Mouse (Mus musculus) lung, adult 2 months (tissue): ENCODE measurements at regions not wholly inside any gene's neighbourhood (a gene's known extent, or its start where the extent isn't known, plus 50 kb on each side); places are given as distances from the start of the nearest gene placed in this dataset.

Experiments
- DNase-seq: peaks from one replicate; pipeline ENCODE4 v3.0.0; 2022
- H3K4me1 ChIP-seq: fragments of 200-500 bp; 2 replicates; pipeline ENCODE4 v1.6.1; 2011; ENCODE audit warnings: low read length; ENCODE audit not compliant: control insufficient read depth, insufficient read depth
- H3K4me3 ChIP-seq: fragments of 200-500 bp; replicated peaks from 2 replicates; pipeline ENCODE3; 2011; ENCODE audit warnings: low read depth, mild to moderate bottlenecking, control low read depth, low read length; ENCODE audit errors: extremely low read depth
- CTCF ChIP-seq: fragments of 200-500 bp; IDR thresholded peaks from 2 replicates; pipeline ENCODE4 v1.5.1; 2011; ENCODE audit warnings: mild to moderate bottlenecking, low read length, control low read depth; ENCODE audit not compliant: insufficient read depth
- POLR2A ChIP-seq: fragments of 200-500 bp; IDR thresholded peaks from 2 replicates; pipeline ENCODE4 v1.6.1; 2011; ENCODE audit warnings: low read depth, mild to moderate bottlenecking, control low read depth, low read length, borderline replicate concordance; ENCODE audit errors: extremely low read depth
- WGBS: fragments of 180-500 bp; shearing (Covaris S2); methylation state at CpG from one replicate; pipeline ENCODE4 v1.1.7; 2018; 5-methylcytosine and 5-hydroxymethylcytosine counted together

DNA sequence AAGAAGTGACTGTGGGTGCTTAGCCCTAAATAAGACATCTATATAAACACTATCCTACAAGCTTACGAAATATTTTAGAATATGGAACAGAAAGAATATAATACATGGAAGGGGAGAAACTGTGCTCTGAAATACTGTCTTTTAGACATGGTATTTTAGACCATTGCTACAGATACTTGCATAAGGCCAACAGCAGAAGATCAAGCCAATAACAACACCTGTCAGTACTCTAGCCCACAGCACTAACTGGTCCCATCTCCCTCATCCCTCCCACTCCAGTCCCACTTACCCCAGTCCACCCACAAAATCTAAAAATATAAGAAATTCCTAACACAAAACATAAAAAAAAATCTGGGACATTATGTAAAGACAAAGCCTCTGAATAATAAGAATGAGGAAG is 275.6 kb downstream of the Rergl start:
- Histone ChIP-seq H3K4me1 (no peaks in the 10 kb centered on the region), H3K4me3 (no peak overlapping the region)
- DNase-seq: no peak
- no peak for TF ChIP-seq POLR2A
- no peak for TF ChIP-seq CTCF
- 78% methylated on average over 1 of the region's 1 CpGs for WGBS

DNA sequence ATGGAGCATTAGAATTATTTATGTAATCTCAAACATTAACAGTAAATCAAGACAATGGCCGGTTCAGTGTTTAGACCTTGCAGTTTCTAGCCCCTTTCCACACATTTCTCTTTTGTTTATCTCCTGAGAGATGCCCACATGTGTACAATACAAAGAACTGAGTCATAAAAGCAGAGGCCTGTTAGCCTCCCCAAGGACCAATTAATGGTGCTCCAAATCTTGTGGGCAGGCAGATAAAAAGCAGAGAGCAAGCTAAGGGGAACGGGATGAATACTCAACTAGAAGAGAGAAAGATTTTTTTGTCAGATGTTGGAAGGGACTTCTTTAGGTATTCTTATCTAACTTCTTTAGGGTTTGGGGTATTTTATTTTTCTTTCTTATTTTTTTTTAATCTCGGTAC is 287.3 kb downstream of the Rergl start:
- no peak for DNase-seq
- H3K4me3 ChIP-seq: no peak overlapping the region
- 62% methylated on average over 3 of the region's 3 CpGs for WGBS
- no peak for TF ChIP-seq CTCF
- no peak for TF ChIP-seq POLR2A
- H3K4me1 ChIP-seq: no peaks in the 10 kb centered on the region

DNA sequence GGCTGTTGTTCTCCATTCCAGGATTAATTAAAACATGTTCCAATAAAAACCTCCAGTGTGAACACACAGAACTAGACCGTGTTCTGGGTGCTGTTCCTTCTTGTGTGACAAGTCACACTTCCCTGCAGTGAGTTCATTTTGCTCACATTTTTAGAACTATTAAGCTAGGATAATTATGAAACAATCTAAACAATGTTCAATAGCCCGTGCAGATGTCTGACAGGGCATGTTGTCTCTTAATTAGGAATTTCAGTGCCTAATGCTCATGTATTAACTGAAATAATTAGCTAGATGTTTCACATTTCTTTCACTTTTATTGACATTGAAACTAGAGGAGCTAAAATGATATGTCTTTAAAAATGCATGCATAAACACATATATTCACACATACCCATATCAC is 291.5 kb downstream of the Rergl start:
- TF ChIP-seq POLR2A (no peak), CTCF (no peak)
- no peaks in the 10 kb centered on the region for H3K4me1 ChIP-seq
- WGBS: 65% methylated on average over 2 of the region's 2 CpGs
- DNase-seq: no peak
- no peak overlapping the region for H3K4me3 ChIP-seq

DNA sequence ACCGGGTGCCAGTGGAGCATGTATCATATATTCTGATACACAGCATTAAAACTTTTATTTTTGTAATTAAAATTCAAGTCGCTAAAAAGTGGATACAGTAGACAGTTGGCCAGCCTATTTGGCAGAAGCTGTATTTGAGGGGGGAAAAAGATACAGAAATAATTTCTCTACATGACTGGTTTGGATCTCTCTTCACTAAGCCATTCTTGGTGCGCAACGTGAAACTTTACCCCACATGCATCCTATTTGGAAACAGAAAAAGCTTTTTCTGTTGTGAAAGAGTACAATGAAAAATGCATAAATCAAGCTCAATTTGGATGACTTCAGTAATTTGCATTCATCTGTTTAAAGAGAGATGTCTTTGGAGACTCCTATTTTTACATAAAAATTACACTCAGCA is 303.2 kb downstream of the Rergl start:
- Histone ChIP-seq H3K4me1 (no peaks in the 10 kb centered on the region), H3K4me3 (no peak overlapping the region)
- no peak for TF ChIP-seq POLR2A
- TF ChIP-seq CTCF: no peak
- DNase-seq: no peak
- WGBS: 84% methylated on average over 4 of the region's 4 CpGs

DNA sequence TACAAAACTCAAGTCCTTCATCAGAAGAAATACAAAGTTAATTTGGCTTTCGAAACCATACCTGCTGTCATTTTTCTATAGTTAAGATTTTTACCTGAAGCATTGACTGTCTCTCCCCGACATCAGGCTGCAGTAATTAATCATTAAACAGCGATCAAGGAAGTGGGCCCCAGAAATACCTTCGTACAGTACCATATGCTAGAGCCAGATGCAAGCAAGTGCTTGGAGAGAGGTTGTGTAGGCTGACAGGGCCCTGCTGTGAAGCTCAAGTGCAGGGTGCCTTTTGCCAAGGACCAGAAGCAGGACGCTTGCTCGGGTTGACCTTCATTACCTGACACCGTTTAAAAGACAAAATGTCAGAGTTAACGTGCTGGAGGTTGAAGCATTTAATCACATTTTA is 315.3 kb downstream of the Rergl start:
- TF ChIP-seq CTCF: no peak
- no peak for TF ChIP-seq POLR2A
- 55% methylated on average over 8 of the region's 8 CpGs for WGBS
- no peak overlapping the region for H3K4me3 ChIP-seq
- no peak for DNase-seq
- H3K4me1 ChIP-seq: no peaks in the 10 kb centered on the region

DNA sequence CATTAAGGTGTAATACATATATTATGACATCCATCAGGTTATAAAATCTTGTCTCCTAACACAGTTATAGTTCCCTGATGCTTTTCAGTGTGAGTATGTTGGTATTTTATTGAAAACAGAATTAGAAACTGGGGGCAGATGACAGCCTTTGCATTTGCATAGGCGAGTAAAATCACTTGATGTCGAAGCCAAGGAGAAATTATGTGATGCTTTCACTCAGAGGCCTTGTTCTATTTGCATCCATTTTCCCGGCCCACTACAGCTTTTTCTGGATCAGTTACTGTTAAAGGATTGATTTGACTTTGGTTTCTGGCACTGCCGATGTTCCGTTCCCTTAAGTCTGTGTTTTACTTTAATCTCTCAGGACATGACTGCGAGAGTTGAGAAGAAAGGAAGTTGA is 341.4 kb downstream of the Rergl start:
- no peak overlapping the region for H3K4me3 ChIP-seq
- H3K4me1 ChIP-seq: no peaks in the 10 kb centered on the region
- TF ChIP-seq POLR2A: no peak
- TF ChIP-seq CTCF: no peak
- 79% methylated on average over 6 of the region's 6 CpGs for WGBS
- no peak for DNase-seq

DNA sequence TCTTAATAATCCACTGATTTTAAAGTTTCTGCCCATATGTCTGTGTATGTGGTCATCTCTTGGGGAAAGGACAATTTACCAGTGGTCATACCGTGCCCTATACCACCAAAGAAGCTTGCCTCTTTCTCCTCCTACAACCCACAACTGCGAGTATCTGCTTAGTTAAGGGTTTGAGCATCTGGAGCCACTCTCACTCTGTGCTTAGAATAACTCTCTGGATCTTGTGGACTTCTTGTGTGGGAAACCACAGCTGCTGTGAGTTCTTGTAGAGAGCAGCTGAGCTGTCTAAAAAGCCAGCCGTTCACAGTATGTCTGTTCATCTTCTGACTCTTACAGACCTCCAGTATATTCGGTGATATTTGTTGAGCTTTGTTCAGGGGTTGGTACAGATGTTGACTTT is 342.0 kb downstream of the Rergl start:
- H3K4me1 ChIP-seq: no peaks in the 10 kb centered on the region
- no peak for TF ChIP-seq POLR2A
- TF ChIP-seq CTCF: no peak
- 64% methylated on average over 4 of the region's 4 CpGs for WGBS
- H3K4me3 ChIP-seq: no peak overlapping the region
- no peak for DNase-seq

DNA sequence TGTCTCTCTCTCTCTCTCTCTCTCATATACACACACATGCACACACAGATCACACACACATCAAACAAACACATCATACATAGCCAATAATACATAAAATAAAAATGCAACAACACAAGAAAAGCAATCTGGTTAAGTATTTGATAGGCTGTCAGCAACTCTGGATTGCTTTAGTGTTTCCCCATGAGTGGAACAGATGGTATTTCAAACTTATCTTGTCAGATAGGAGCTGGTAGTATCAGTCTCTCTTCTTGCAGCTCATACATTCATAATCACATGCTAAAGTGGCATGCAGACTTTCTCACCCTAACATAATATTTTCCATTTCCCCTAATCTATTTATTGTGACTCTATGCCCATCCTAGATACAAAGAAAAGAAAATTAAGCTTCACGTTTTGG is 347.0 kb downstream of the Rergl start:
- H3K4me1 ChIP-seq: no peaks in the 10 kb centered on the region
- DNase-seq: no peak
- no peak overlapping the region for H3K4me3 ChIP-seq
- WGBS: 73% methylated on average over 1 of the region's 1 CpGs
- no peak for TF ChIP-seq CTCF
- TF ChIP-seq POLR2A: no peak

DNA sequence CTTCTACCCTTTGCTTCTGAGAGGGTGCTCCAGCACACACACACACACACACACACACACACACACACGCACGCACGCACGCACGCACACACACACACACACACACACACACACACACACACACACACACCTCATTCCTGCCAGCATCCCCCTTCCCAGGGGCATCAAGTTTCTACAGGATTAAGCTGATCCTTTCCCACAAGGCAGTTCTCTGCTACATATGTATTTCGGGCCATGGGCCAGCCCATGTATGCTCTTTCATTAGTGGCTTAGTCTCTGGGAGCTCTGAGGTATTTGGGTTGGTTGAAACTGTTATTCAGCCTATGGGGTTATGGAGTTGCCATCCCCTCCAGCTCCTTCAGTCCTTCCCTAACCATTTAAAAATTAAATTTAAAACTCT is 366.1 kb downstream of the Rergl start:
- no peak for DNase-seq
- Histone ChIP-seq H3K4me3 (no peak overlapping the region), H3K4me1 (no peaks in the 10 kb centered on the region)
- TF ChIP-seq CTCF: no peak
- no peak for TF ChIP-seq POLR2A
- WGBS: 77% methylated on average over 6 of the region's 6 CpGs

DNA sequence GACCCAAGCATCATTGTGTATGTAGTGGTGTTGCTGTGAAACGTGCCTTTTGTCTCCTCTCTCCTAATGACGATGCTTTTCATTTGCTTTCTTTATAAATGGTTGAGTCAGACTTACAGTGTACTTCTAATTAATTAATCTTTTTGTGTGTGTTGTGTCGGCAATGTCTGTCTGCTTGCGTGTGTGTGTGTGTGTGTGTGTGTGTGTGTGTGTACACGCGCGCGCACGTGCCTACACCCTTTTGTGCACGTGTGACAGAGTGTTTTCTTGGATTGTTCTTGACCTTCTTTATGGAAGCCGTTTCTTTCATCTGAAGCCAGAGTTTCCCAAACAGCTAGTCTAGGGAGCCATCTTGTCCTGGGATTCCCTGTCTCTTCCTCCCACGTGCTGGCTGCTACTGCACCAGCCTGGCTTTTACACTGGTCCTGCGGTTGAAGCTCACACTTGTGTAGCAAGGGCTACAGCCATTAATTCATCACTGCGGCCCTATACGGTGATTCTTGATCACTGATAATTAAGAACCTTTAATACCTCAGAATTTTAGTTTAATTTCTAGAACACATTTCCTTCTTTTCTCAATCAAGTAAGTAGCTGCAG is 369.6 kb downstream of the Rergl start:
- Histone ChIP-seq H3K4me1 (no peaks in the 10 kb centered on the region), H3K4me3 (no peak overlapping the region)
- DNase-seq: no peak
- WGBS: 86% methylated on average over 15 of the region's 15 CpGs
- no peak for TF ChIP-seq POLR2A

DNA sequence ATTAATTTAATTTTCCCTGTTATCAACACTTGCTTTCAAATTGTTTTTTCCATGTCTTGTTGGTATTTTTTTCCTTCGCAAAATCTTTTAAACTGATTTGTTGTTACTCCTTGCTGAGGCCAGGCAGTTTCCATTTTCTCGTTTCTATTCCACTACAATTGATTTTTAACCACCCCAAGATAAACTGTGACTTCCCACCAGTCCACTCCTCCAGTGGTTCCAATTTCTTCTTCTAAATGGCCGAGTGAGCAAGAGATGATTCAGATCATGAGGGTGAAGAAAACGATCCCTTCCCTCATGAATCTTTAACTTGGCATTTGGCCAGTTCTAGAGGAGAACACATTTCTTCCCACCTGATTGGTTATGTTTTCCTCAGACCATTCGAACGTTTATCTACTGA is 393.5 kb downstream of the Rergl start:
- TF ChIP-seq POLR2A: no peak
- TF ChIP-seq CTCF: no peak
- Histone ChIP-seq H3K4me1 (no peaks in the 10 kb centered on the region), H3K4me3 (no peak overlapping the region)
- WGBS: 53% methylated on average over 6 of the region's 6 CpGs
- DNase-seq: no peak
